Mouse (Mus musculus) frontal cortex, adult (tissue): ENCODE measurements around the gene Pik3ap1.

Experiments used
- ATAC-seq: cut with Nextera tagmentation; 2 replicates; pipeline ENCODE4 v1.9.2; 2017; ENCODE audit warnings: mild to moderate bottlenecking, moderate library complexity, mixed read lengths; ENCODE audit not compliant: low TSS enrichment

Pik3ap1 gene

GRCm38 (mm10) chr19:41369557-41370460 lies 15.1 kb downstream of the Pik3ap1 start:
- no peak for ATAC-seq

- no peak for ATAC-seq
These were observed 17.9 kb downstream of the Pik3ap1 start for GRCm38 (mm10) chr19:41366854-41367517.

- no peak for ATAC-seq
These were observed 18.6 kb downstream of the Pik3ap1 start for GRCm38 (mm10) chr19:41366192-41366853.

GRCm38 (mm10) chr19:41365570-41365969 lies 19.3 kb downstream of the Pik3ap1 start:
- peak; percentile 57; the same call in 1 of the 2 replicates for ATAC-seq

GRCm38 (mm10) chr19:41364509-41364908 lies 20.4 kb downstream of the Pik3ap1 start:
- ATAC-seq, result no peak

- no peak for ATAC-seq
These were observed 21.9 kb downstream of the Pik3ap1 start for GRCm38 (mm10) chr19:41362963-41363362.

- no peak for ATAC-seq
These were observed 24.4 kb downstream of the Pik3ap1 start for GRCm38 (mm10) chr19:41360459-41360858.

GRCm38 (mm10) chr19:41354287-41354951 lies 30.5 kb downstream of the Pik3ap1 start:
- no peak for ATAC-seq

- ATAC-seq, result no peak
These were observed 35.3 kb downstream of the Pik3ap1 start for GRCm38 (mm10) chr19:41349624-41350023.

- ATAC-seq, result no peak
These were observed 36.7 kb downstream of the Pik3ap1 start for GRCm38 (mm10) chr19:41348161-41348560.

GRCm38 (mm10) chr19:41347326-41347725 lies 37.6 kb downstream of the Pik3ap1 start:
- ATAC-seq, result no peak

GRCm38 (mm10) chr19:41346099-41346850 lies 38.6 kb downstream of the Pik3ap1 start:
- ATAC-seq, result no peak

- no peak for ATAC-seq
These were observed 39.7 kb downstream of the Pik3ap1 start for GRCm38 (mm10) chr19:41345028-41345741.

GRCm38 (mm10) chr19:41344666-41345027 lies 40.3 kb downstream of the Pik3ap1 start:
- no peak for ATAC-seq

GRCm38 (mm10) chr19:41342592-41343090 lies 42.3 kb downstream of the Pik3ap1 start:
- ATAC-seq, result no peak

GRCm38 (mm10) chr19:41341677-41342076 lies 43.2 kb downstream of the Pik3ap1 start:
- ATAC-seq, result no peak

- no peak for ATAC-seq
These were observed 45.7 kb downstream of the Pik3ap1 start for GRCm38 (mm10) chr19:41339020-41339836.

- no peak for ATAC-seq
These were observed 46.5 kb downstream of the Pik3ap1 start for GRCm38 (mm10) chr19:41338379-41338778.

- ATAC-seq, result no peak
These were observed 49.2 kb downstream of the Pik3ap1 start for GRCm38 (mm10) chr19:41335721-41336120.
